Mouse (Mus musculus): Measurements from ENCODE around the gene B230118H07Rik. TPM values are rescaled to one million over a fixed set of nuclear protein-coding genes. Genes with fewer than 3 reads are reported as not detected.

B230118H07Rik gene
- total RNA-seq (2017): 0.93 and 2.6 TPM in 2 replicates

DNA sequence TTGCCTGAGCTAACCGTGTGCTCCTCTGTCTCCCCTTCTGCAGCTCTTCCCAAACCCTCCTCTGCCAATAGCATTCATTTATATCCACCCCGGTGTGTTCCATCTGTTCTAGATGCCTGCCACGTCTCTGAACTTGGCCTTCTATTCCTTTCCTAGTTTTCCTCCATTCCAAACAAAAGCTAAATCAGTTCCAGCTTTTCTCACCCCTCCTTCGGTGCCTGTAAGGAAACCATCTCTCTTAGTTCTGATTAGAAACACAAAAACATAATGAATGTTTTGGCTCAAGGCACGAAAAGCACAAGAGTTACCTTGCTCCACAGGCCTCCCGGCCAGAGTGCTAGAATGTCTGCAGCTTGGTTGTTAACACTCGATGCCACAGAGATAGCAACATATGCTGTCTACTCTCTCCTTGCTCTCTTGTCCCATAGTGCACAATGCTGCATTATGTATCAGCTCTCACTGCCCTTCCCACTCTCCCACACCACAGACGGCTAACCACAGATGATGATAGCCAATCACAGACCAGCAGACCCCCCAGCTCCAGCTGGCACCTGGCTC, at the start of gene B230118H07Rik, which contains the start of gene Rag1:
Gene B230118H07Rik, minus strand, starts transcription at position 419 of the 558 bp plus-strand sequence.
Gene Rag1, minus strand, starts transcription at position 388 of the 558 bp plus-strand sequence.
- no peak for ATAC-seq (ENCODE audit: extremely low read depth, insufficient number of reproducible peaks, low FRiP score, poor library complexity, severe bottlenecking)

DNA sequence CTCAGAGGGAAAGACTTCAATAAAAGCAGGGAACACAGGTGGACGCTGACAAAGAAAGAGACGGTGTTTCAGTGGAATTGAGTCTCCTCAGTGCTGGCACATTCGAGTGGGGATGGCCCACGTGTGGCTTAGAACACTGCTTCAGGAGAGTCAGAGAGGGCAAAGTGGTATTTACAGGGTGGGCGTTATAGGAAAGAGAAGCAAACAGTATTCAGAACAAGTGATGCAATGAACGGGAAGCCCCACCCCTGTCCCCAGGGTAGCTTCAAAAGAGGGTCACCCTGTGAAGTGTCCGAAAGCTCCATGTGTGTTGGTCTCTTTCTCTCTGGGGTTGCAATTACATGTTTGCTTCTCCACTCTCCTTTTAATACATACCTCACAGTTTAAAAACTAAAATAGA, 46.3 kb upstream of the B230118H07Rik start:
- ATAC-seq (ENCODE audit: extremely low read depth, insufficient number of reproducible peaks, low FRiP score, poor library complexity, severe bottlenecking): no peak

DNA sequence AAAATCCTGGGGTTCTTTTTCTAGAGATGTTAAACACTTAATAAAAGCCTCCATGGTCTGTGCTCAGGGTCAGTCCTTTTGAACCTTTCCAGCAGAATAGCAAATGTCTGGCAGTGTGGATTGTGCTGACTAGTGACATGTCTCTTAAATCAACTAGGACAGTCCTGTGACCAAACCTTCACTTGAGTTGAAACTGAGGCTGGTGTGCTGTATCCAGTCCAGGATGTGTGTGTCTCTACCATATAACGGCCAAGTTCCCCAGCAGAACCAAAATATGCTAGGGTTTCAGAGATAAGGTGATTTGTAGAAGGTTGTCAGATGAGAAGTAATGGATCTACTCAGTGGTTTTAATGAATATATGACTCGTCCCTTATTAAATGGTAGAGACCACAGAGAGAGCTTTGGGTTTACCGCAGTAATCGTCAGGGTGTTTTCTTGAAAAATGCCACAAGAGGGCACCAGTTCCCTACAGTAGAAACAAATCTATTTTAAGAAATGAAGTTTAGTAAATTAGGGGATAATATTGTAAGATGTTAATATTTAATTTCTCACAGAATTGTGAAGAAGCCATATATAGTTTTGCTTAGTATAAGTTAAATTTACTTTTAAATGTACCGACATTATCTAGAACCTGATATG, 44.4 kb upstream of the B230118H07Rik start:
- no peak for ATAC-seq (ENCODE audit: extremely low read depth, insufficient number of reproducible peaks, low FRiP score, poor library complexity, severe bottlenecking)

DNA sequence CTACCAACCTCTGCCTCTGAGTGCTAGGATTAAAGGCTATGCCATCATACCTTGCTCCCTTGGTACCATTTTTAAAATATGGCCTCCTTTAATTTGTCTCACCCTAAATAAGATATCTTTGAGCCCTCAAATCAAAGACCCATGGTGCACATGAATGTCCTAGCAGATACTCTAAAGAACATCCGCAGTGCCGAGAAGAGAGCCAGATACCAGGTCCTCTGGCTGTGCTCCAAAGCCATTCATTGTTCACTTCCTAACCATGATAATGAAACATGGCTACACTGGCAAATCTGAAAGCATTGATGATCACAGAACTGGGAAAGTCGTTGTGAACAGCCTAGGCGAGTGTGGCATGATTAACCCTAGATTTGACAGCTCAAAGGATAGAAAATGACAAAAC, 43.7 kb upstream of the B230118H07Rik start:
- no peak for ATAC-seq (ENCODE audit: extremely low read depth, insufficient number of reproducible peaks, low FRiP score, poor library complexity, severe bottlenecking)

DNA sequence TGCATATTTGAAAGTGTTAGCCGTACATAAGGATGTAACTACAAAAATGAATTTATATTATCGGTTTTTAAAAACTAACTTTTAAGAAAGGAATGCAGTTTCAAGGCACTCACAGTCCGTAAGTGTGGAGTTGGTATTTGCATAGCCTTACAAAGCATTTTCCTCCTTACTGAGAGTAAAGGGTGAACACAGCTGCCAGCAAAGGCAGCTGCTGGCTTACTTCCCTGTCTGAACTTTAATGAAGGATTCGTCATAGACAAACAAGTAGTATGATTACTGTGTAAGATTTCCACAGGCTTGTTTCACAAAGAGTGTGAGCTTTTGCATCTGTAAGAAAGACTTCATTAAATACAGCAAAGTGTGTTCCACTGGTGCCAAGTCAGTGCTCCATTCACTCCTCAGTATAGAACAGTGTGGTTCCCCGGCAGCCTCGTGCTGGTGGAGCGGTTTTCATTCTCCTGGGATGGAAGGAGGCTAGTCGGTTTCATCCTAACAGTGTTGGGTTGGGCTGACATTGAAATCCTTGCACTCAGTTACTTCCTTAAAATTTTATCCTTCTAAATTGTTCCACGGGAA, 41.0 kb upstream of the B230118H07Rik start:
- ATAC-seq (ENCODE audit: extremely low read depth, insufficient number of reproducible peaks, low FRiP score, poor library complexity, severe bottlenecking): no peak

DNA sequence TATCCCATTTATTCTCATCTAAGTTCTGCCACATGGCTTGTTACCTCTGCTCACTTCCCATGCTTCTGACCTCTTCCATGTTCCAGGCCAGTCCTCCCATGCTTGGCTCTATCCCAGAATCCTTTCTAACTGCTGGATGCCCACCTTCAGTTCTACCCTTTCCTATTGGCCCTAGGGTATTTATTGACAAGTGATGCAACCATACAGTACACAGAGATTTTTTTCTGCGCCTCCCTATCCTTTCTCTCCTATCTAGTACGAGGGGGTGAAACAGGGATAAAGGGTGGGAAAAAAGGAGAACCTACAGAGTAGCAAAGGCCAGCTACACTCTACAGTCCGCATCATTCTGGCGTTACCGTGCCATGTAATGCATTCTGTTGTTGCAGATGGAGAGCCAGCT, 38.7 kb upstream of the B230118H07Rik start:
- ATAC-seq (ENCODE audit: extremely low read depth, insufficient number of reproducible peaks, low FRiP score, poor library complexity, severe bottlenecking): no peak

DNA sequence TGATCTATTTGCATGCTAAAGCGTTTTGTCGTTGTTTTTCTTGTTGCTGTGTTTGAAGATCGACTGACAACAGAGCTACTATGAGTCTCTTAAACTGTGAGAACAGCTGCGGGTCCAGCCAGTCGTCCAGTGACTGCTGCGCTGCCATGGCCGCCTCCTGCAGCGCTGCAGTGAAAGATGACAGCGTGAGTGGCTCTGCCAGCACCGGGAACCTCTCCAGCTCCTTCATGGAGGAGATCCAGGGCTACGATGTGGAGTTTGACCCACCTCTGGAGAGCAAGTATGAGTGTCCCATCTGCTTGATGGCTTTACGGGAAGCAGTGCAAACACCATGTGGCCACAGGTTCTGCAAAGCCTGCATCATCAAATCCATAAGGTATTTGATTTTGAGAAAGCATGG, 35.1 kb upstream of the B230118H07Rik start:
- no peak for ATAC-seq (ENCODE audit: extremely low read depth, insufficient number of reproducible peaks, low FRiP score, poor library complexity, severe bottlenecking)

DNA sequence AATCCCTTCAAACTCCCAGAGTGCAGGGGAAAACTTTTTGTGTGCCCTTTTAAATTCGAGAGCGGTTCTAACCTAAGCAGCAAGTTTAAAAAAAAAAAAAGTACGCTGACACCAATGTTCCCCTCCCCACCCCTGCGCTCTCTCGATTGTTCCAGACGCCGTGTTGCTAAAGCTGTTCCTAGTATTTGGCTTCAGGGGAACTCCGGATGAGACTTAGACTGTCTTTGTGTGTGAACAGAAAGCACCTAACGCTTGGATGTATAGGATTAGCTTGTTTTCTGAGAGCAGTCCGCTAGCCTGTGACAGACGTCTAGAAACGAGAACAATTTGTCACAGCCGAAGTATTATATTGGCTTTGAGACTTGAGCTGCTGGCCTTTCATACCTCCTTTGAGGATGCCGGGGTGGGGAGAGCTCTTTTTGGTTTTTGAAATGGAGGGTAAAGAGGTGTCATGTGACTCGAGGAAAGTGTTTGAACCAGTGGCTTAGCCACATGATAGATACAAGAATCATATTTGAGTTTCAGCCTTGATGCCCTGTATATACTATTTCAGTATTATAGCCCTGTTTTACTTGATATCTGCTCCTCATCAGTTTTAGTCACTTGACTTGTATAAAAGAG, 29.9 kb upstream of the B230118H07Rik start:
- no peak for ATAC-seq (ENCODE audit: extremely low read depth, insufficient number of reproducible peaks, low FRiP score, poor library complexity, severe bottlenecking)

DNA sequence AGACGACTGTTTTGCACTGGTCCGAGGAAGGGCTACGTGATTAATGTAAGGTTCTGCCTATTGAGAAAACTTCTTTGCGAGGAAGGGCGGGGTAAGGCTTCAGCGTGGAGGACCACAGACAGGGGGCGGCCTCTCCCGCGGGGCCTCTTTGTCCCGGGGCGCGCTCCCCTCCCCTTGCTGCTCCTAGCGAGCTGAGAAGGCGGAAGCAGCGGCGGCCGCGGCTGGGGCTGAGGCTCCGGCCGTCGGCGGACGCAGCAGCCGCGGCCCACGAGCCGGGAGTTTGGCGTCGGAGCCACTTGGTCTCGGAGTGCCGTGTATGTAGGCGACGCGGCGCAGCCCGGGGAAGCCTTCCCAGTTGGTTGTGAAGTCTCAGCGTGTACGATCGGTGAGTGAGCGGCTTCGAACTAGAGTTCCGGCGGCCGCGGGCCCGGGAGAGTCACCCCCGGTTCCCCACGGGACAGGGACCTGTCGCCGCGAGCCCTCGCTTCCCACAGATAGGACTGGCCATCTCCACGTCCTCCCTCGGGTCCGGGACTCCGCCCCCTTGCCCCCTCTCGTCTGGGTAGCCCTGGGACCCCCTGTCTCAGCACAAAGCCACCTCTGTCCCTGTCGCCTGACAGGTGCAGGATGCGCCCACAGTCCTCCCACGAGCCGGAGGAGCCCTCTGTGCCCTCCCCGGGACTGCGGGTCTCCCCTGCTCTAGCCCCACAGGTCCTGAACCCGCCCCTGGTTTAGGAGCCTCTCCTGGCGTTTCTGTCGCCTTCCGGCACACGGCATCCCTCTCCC, 29.1 kb upstream of the B230118H07Rik start, which contains the start of gene Traf6:
Gene Traf6, plus strand, starts transcription at position 194 of the 786 bp plus-strand sequence.
- ATAC-seq (ENCODE audit: extremely low read depth, insufficient number of reproducible peaks, low FRiP score, poor library complexity, severe bottlenecking): peak; percentile 96

DNA sequence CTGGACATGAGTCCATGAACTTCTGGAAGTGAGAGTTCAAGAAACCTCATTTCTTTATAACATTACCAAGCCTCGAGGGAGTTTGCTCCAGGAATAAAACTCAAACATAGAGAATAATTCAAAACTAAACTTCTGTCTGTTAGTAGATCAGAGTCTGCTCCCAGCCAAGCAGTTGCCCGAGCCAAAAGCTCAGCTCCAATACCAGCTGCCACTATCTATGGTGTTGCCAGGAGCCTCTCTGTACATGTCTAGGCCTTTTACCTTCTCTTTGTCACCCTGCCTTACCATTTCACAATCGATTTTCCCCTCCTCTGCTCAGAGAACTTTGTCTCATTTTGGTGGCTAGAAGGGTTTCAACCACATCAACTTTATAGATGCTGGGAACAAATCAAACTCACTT, 24.2 kb upstream of the B230118H07Rik start:
- no peak for ATAC-seq (ENCODE audit: extremely low read depth, insufficient number of reproducible peaks, low FRiP score, poor library complexity, severe bottlenecking)

DNA sequence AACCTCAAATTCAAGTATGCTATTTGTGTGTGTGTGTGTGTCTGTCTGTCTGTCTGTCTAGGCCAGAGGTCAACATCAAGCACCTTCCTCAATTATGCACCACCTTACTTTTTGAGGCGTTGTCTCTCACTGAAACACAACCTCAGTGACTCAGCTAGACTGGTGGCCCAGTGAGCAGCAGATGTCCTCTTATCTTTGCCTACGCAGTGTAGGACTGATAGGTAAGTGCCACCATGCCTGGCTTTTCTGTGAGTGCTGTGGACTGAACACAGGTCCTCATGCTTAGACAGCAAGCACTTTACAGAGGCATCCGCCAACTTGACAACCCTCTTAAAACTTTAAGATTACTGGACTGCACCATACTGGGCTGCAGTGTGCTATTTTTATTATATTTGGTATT, 19.4 kb upstream of the B230118H07Rik start:
- ATAC-seq (ENCODE audit: extremely low read depth, insufficient number of reproducible peaks, low FRiP score, poor library complexity, severe bottlenecking): no peak

DNA sequence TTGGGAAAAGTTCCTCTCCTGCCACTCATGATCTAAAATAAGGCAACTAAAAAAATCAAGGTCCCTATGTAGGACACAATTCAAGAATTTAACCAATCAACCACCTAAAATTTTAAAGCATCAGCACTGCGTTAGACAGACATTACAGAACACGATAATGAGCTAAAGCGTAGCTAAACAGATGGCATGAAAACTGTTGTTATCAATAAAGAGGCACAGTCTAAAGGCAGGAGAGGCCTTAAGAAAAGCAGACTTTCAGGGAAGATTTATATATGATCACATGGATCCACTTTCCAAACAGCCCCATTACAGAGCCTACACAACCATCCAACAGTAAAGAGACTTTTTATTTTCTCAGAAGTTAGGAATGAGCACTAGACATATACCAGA, 16.4 kb upstream of the B230118H07Rik start:
- no peak for ATAC-seq (ENCODE audit: extremely low read depth, insufficient number of reproducible peaks, low FRiP score, poor library complexity, severe bottlenecking)

DNA sequence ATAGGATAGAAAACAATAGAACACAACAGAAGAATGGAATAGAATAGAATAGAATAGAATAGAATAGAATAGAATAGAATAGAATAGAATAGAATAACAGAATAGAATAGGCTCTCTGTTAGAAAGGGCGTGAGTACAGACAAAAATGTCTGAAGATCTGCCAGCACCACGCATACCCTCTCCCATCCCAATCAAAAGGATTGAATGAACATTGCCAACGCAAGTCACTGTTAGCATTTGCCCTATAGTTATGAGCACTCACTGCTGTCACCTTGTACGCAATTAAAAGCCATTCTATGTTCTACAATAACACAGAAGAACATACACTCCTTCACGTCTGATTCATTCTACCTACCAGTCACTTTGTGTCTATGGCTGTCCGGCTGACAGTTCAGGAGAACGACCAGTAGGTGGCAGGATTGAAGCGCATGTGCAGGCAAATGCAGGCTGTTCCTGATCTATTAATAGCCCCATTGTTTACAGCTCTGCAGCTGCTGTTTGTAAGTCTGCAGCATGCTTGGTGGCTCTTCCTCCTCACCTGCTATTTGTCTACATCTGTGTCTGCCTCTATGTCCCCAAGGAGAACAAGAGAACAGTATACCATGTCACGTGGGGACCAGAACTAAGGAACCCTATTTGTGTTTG, 15.8 kb upstream of the B230118H07Rik start:
- peak; percentile 92 for ATAC-seq (ENCODE audit: extremely low read depth, insufficient number of reproducible peaks, low FRiP score, poor library complexity, severe bottlenecking)

DNA sequence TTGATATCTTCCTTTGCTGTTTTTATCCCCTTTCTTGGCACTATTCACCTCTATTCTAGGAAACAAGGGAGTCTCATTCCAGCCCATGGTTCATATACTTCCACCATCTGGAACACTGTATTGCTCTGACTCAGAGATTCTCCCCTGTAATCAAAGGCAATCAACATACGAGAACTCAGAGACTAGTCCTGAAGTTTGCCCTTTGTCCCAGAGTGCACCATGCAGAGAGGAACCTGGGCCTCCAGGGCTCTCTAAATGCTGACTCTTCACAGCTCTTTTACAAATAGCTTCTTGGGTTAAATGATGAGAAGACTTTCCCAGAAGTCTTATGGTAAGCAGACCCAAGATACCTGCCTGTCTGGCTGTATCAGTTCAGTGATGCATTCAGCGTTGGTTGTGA, 11.2 kb upstream of the B230118H07Rik start:
- ATAC-seq (ENCODE audit: extremely low read depth, insufficient number of reproducible peaks, low FRiP score, poor library complexity, severe bottlenecking): no peak

DNA sequence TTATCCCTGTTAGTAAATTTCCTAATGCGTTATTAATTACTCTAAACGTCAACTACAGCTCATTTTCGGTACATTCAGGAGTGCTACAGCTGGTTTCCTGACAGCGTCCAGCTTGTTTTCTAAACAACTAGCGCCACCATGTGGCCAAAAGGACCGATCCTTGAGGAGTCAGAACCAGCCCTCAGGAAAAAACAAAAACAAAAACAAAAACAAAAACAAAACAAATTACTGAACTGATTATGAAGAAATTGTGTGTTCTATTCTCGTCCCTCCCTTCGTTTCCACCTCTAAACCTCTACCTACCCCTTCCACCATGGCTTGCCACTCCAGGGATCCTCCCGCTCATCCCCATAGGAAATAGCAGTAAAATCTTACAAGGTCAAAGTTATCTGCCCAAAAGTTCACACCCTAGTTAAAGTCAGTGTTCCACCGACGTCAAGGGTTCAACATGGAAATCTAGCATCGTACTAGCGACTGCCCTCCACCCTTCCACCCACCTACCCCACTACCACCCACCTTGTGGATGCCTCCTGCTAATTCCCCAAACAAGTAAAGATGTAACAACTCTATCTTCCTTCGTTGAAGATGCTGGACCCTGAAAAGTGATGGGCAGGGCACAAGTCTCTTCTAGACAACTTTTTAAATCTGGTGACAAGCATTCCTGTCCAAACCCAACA, 3.7 kb upstream of the B230118H07Rik start:
- ATAC-seq (ENCODE audit: extremely low read depth, insufficient number of reproducible peaks, low FRiP score, poor library complexity, severe bottlenecking): no peak

DNA sequence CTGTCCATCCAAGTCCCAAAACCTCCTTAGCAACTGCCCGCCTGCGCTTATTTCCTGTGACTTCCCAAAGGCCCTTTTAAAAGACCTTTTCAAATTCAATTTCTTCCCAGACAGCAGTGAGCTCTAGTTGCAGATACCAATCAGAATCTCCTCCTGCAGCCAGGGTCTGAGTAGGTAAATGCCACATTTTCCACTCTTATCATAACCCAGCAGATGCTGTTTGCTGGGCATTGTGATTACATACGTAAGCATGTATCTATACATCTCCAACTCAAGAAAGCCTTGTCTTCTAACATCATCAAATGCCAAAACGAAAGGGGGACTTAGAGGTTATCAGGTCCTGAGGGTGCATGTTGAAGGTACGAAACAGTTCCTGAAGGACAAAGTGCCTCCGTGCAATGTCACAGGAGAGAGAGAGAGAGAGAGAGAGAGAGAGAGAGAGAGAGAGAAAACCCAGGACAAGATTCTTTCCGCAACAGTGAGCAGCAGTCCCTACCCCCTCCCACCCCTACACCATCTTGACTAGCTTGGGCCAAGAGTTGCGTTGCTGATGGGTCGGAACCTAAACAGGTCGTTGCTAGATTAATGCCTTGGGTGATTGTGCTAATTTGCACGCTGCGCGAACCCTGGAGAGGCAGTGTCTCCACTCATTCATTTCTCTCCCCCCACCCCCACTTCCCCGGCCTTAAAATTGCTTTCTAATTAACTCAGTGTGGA, 3.0 kb upstream of the B230118H07Rik start:
- ATAC-seq (ENCODE audit: extremely low read depth, insufficient number of reproducible peaks, low FRiP score, poor library complexity, severe bottlenecking): no peak

DNA sequence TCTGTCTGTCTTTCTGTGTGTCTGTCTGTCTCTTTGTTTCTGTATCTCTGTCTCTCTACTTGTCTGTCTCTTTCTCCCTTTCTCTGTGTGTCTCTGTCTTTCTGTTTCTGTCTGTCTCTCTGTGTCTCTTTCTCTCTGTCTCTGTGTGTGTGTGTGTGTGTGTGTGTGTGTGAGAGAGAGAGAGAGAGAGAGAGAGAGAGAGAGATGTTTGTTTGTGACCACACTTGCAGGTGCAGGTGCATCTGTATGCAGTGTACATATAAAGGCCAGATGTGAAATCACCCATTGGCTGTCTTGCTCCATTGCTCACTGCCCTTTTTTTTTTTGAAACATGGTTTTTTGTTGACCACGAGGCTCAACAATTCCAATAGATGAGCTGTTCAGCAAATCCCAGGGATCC, 1.1 kb upstream of the B230118H07Rik start:
- ATAC-seq (ENCODE audit: extremely low read depth, insufficient number of reproducible peaks, low FRiP score, poor library complexity, severe bottlenecking): no peak

DNA sequence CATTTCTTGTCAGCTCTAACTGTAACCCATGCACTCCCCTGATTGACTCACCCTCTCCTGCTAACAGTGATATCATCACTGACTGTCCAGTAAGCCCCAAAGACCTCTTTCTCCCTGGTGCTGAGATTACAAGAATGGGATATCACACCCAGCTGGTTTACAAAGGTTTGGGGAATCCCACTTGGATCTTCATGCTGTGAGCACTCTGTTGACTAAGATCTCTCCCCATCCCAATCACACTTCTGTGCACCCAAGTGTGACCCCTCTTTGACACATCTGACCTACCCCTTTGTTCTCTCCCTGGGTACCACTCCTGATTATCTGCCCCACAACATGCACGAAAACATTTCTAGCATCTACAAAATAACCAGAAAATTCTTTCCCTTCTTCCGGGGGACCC, 971 bp downstream of the B230118H07Rik start:
- no peak for ATAC-seq (ENCODE audit: extremely low read depth, insufficient number of reproducible peaks, low FRiP score, poor library complexity, severe bottlenecking)
